Mouse (Mus musculus) midbrain, embryonic 11.5 days (tissue): ENCODE measurements around the gene Sema3a. TPM values are rescaled to one million over a fixed set of nuclear protein-coding genes. Genes with fewer than 3 reads are reported as not detected.

Source experiments
- ATAC-seq: fragments of 200-750 bp; cut with Nextera tagmentation; 2 replicates; pipeline ENCODE4 v1.8.0; 2017; ENCODE audit warnings: moderate TSS enrichment, moderate library complexity; ENCODE audit not compliant: low FRiP score
- DNase-seq: peaks from one replicate; pipeline ENCODE4 v3.0.0; 2015; ENCODE audit warnings: low spot score; ENCODE audit errors: missing footprints
- H3K27ac ChIP-seq: fragments of 300-500 bp; sonication (generic); 2 replicates; pipeline ENCODE4 v1.5.1; 2014; ENCODE audit warnings: low read depth, low read length
- H3K27me3 ChIP-seq: fragments of 300-500 bp; sonication (generic); 2 replicates; pipeline ENCODE4 v1.6.1; 2014; ENCODE audit warnings: mild to moderate bottlenecking, low read length, moderate library complexity, mixed read lengths; ENCODE audit not compliant: control insufficient read depth, insufficient read depth
- H3K36me3 ChIP-seq: fragments of 300-500 bp; sonication (generic); 2 replicates; pipeline ENCODE4 v1.6.1; 2014; ENCODE audit warnings: mild to moderate bottlenecking, low read length, moderate library complexity, mixed read lengths; ENCODE audit not compliant: control insufficient read depth, insufficient read depth
- H3K4me1 ChIP-seq: fragments of 300-500 bp; sonication (generic); 2 replicates; pipeline ENCODE4 v1.6.1; 2014; ENCODE audit warnings: low read length; ENCODE audit not compliant: control insufficient read depth, insufficient read depth
- H3K4me2 ChIP-seq: fragments of 300-500 bp; sonication (generic); 2 replicates; pipeline ENCODE4 v1.6.1; 2014; ENCODE audit warnings: mild to moderate bottlenecking, moderate library complexity
- H3K4me3 ChIP-seq: fragments of 300-500 bp; sonication (generic); 2 replicates; pipeline ENCODE4 v1.5.1; 2014; ENCODE audit warnings: low read depth, low read length
- H3K9ac ChIP-seq: fragments of 300-500 bp; sonication (generic); 2 replicates; pipeline ENCODE4 v1.6.1; 2014; ENCODE audit warnings: low read length
- H3K9me3 ChIP-seq: fragments of 300-500 bp; sonication (generic); 2 replicates; pipeline ENCODE4 v1.6.1; 2016; ENCODE audit warnings: low read length; ENCODE audit not compliant: control insufficient read depth
- WGBS: fragments of 180-500 bp; shearing (Covaris S2); extraction: QIAGEN DNeasy Blood & Tissue Kit; methylation state at CpG from one replicate; pipeline ENCODE4 v1.1.7; 2014; 5-methylcytosine and 5-hydroxymethylcytosine counted together
- polyA plus RNA-seq: library from polyadenylated mRNA; unstranded; fragments of >200 nt; fragmentation: Nextera tagmentation; extraction: Ambion mirVana; gene quantifications from 2 replicates; pipeline ENCODE4 v1.2.1, GENCODE M21; 2014

The Sema3a gene
- polyA plus RNA-seq, 1 experiment from 2014 or later = 10.4 TPM

- Histone ChIP-seq H3K4me3 (no peak overlapping the region), H3K4me2 (no peak overlapping the region), H3K36me3 (no peaks in the 10 kb centered on the region), H3K4me1 (no peaks in the 10 kb centered on the region), H3K9ac (no peak overlapping the region), H3K27ac (no peak overlapping the region), H3K27me3 (no peaks in the 10 kb centered on the region), H3K9me3 (no peaks in the 10 kb centered on the region)
- ATAC-seq = no peak
- no peak for DNase-seq
- 83% methylated on average over 5 of the region's 5 CpGs for WGBS
These were observed 24.7 kb downstream of the Sema3a start for GRCm38 (mm10) chr5:13149909-13150308.

- 72% methylated on average over 2 of the region's 2 CpGs for WGBS
- no peak for DNase-seq
- no peak overlapping the region for H3K4me3 ChIP-seq
These were observed 25.8 kb downstream of the Sema3a start for GRCm38 (mm10) chr5:13151002-13151401.

GRCm38 (mm10) chr5:13157761-13158612 lies 32.8 kb downstream of the Sema3a start:
- Histone ChIP-seq H3K27me3 (no peaks in the 10 kb centered on the region), H3K9ac (no peak overlapping the region), H3K9me3 (no peaks in the 10 kb centered on the region), H3K27ac (no peak overlapping the region), H3K4me3 (no peak overlapping the region), H3K4me1 (no peaks in the 10 kb centered on the region), H3K4me2 (no peak overlapping the region), H3K36me3 (no peaks in the 10 kb centered on the region)
- DNase-seq = no peak
- ATAC-seq = no peak
- WGBS = 82% methylated on average over 5 of the region's 5 CpGs

More at GRCm38 (mm10) chr5:13151002-13151401, 25.8 kb downstream of the Sema3a start:
- H3K36me3 ChIP-seq = no peaks in the 10 kb centered on the region
- no peak overlapping the region for H3K4me2 ChIP-seq
- no peaks in the 10 kb centered on the region for H3K9me3 ChIP-seq
- no peaks in the 10 kb centered on the region for H3K27me3 ChIP-seq
- ATAC-seq = no peak
- no peak overlapping the region for H3K27ac ChIP-seq
- no peak overlapping the region for H3K9ac ChIP-seq
- no peaks in the 10 kb centered on the region for H3K4me1 ChIP-seq

- Histone ChIP-seq H3K4me1 (no peaks in the 10 kb centered on the region), H3K9ac (no peak overlapping the region), H3K9me3 (no peaks in the 10 kb centered on the region), H3K27ac (no peak overlapping the region), H3K4me2 (no peak overlapping the region), H3K27me3 (no peaks in the 10 kb centered on the region), H3K4me3 (no peak overlapping the region), H3K36me3 (no peaks in the 10 kb centered on the region)
- no peak for DNase-seq
- 92% methylated on average over 2 of the region's 2 CpGs for WGBS
- no peak for ATAC-seq
These were observed 57.0 kb downstream of the Sema3a start for GRCm38 (mm10) chr5:13182186-13182585.

- H3K27ac ChIP-seq = no peak overlapping the region
- no peaks in the 10 kb centered on the region for H3K36me3 ChIP-seq
- no peaks in the 10 kb centered on the region for H3K4me1 ChIP-seq
- no peaks in the 10 kb centered on the region for H3K9me3 ChIP-seq
- WGBS = 7% methylated on average over 3 of the region's 3 CpGs
- H3K4me2 ChIP-seq = no peak overlapping the region
- H3K9ac ChIP-seq = no peak overlapping the region
- DNase-seq (no peak), ATAC-seq (no peak)
- no peaks in the 10 kb centered on the region for H3K27me3 ChIP-seq
- H3K4me3 ChIP-seq = no peak overlapping the region
These were observed 72.7 kb downstream of the Sema3a start for GRCm38 (mm10) chr5:13197886-13198285.

GRCm38 (mm10) chr5:13199709-13200108 lies 74.5 kb downstream of the Sema3a start:
- H3K4me3 ChIP-seq = no peak overlapping the region
- H3K4me2 ChIP-seq = no peak overlapping the region
- no peaks in the 10 kb centered on the region for H3K36me3 ChIP-seq
- H3K27ac ChIP-seq = no peak overlapping the region
- 84% methylated on average over 6 of the region's 6 CpGs for WGBS
- ATAC-seq = no peak
- no peaks in the 10 kb centered on the region for H3K4me1 ChIP-seq
- no peak overlapping the region for H3K9ac ChIP-seq
- DNase-seq = no peak
- no peaks in the 10 kb centered on the region for H3K9me3 ChIP-seq
- no peaks in the 10 kb centered on the region for H3K27me3 ChIP-seq

- Histone ChIP-seq H3K4me3 (no peak overlapping the region), H3K36me3 (no peaks in the 10 kb centered on the region), H3K4me2 (no peak overlapping the region), H3K4me1 (no peaks in the 10 kb centered on the region), H3K27me3 (no peaks in the 10 kb centered on the region), H3K27ac (no peak overlapping the region), H3K9ac (no peak overlapping the region), H3K9me3 (no peaks in the 10 kb centered on the region)
- ATAC-seq (no peak), DNase-seq (no peak)
- WGBS = 78% methylated on average over 3 of the region's 3 CpGs
These were observed 130.1 kb downstream of the Sema3a start for GRCm38 (mm10) chr5:13255353-13255752.

GRCm38 (mm10) chr5:13256321-13256720 lies 131.1 kb downstream of the Sema3a start:
- Histone ChIP-seq H3K4me1 (no peaks in the 10 kb centered on the region), H3K27ac (no peak overlapping the region), H3K4me2 (no peak overlapping the region), H3K27me3 (no peaks in the 10 kb centered on the region), H3K4me3 (no peak overlapping the region), H3K9ac (no peak overlapping the region), H3K36me3 (no peaks in the 10 kb centered on the region), H3K9me3 (no peaks in the 10 kb centered on the region)
- 56% methylated on average over 1 of the region's 1 CpGs for WGBS
- DNase-seq = no peak
- no peak for ATAC-seq

GRCm38 (mm10) chr5:13263087-13263486 lies 137.9 kb downstream of the Sema3a start:
- Histone ChIP-seq H3K9me3 (no peaks in the 10 kb centered on the region), H3K36me3 (no peaks in the 10 kb centered on the region), H3K9ac (no peak overlapping the region), H3K27ac (no peak overlapping the region), H3K4me1 (no peaks in the 10 kb centered on the region), H3K4me2 (no peak overlapping the region), H3K27me3 (no peaks in the 10 kb centered on the region), H3K4me3 (no peak overlapping the region)
- WGBS = 79% methylated on average over 2 of the region's 2 CpGs
- DNase-seq (no peak), ATAC-seq (0 out of 2 replicates have a peak, but pooled peaks have one; percentile 19)
